Mouse (Mus musculus) lung, adult 2 months (tissue): ENCODE measurements around the gene Dennd2a.

ENCODE experiments used
- CTCF ChIP-seq: fragments of 200-500 bp; IDR thresholded peaks from 2 replicates; pipeline ENCODE4 v1.5.1; 2011; ENCODE audit warnings: mild to moderate bottlenecking, low read length, control low read depth; ENCODE audit not compliant: insufficient read depth
- POLR2A ChIP-seq: fragments of 200-500 bp; IDR thresholded peaks from 2 replicates; pipeline ENCODE4 v1.6.1; 2011; ENCODE audit warnings: low read depth, mild to moderate bottlenecking, control low read depth, low read length, borderline replicate concordance; ENCODE audit errors: extremely low read depth

DNA sequence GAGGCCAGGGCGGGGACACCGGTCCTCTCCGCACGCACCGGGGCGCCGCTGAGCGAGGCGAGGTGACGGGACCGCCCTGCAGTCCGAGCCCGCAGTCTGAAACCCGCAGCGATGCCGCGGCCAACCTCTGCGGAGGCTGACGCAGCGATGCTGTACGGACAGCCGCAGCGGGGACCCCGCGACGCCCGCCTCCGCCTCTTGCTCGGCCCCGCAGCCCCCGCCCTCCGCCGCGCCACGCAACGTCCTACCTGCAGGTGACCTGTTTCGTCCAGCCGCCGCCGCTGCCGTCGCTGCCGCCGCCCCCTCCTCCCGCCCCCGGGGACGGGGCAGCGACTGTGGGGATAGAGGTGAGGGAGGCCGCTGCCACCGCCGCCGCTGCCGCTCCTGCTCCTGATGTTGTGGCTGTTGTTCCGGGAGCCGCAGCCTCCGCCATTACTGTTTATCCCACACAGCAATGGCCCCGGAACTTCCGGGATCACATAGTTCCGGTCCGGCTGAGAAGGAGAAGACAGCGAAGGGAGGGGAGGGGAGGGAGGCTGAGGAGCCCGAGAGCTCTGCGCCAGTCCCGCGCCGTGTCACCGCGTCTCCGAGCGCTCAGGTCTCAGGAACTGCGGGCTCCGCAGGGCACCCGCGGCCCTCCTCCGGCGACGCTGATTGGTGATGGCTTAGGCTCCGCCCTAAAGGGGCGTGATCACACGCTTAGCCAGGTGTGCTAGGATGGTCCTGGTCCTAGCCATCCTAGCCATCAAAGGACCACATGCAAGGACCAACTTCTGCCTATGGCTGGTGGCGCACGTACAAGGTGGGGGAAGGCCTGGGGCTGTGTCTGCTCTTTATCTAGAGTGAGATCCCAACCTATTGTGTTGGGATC, 137.6 kb downstream of the Dennd2a start, which contains the start of gene Mkrn1:
- TF ChIP-seq CTCF (no peak), POLR2A (peak; percentile 62; the same call in 1 of the 2 replicates)
